Mouse (Mus musculus) gonadal fat pad, adult 2 months (tissue): Measurements from ENCODE around the gene Macrod2. TPM values are rescaled to one million over a fixed set of nuclear protein-coding genes. Genes with fewer than 3 reads are reported as not detected.
A peak's percentile ranks its signal among the peaks of the same experiment; 100 is the strongest.

Experiments
- DNase-seq: peaks from one replicate; pipeline ENCODE4 v3.0.0-alpha.2; 2012; ENCODE audit warnings: low read depth
- polyA plus RNA-seq: library from polyadenylated mRNA; depleted of rRNA; stranded (reverse); fragments of >200 nt; gene quantifications from 2 replicates; pipeline ENCODE4 v1.2.3, GENCODE M21; 2012

The Macrod2 gene
- polyA plus RNA-seq, 1 experiment, result 2.5 TPM

DNA sequence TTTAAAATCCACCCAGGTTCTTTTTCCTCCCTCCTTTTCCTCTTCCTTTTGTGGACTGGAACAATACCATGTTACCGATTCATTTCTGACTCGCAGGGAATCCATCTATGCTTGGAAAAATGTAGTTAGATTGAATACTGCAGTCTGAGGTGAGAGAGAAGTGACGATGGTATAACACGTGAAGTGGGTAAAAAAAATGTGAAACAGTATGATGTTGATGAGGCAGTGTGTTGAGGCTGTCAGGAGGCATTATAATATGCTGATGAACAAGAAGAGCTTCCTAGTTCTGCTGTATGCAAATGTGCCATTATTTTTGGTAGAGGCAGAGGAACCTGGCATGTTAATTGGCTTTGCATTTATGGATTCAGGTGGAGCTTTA, 662.3 kb downstream of the Macrod2 start:
- no peak for DNase-seq

- no peak for DNase-seq
Measured at GRCm38 (mm10) chr2:141073981-141074855, 679.1 kb downstream of the Macrod2 start.

GRCm38 (mm10) chr2:141078221-141078620, 683.1 kb downstream of the Macrod2 start:
- no peak for DNase-seq

- DNase-seq, result no peak
Measured at GRCm38 (mm10) chr2:141091320-141091719, 696.2 kb downstream of the Macrod2 start.

- no peak for DNase-seq
Measured at GRCm38 (mm10) chr2:141117579-141117978, 722.5 kb downstream of the Macrod2 start.

DNA sequence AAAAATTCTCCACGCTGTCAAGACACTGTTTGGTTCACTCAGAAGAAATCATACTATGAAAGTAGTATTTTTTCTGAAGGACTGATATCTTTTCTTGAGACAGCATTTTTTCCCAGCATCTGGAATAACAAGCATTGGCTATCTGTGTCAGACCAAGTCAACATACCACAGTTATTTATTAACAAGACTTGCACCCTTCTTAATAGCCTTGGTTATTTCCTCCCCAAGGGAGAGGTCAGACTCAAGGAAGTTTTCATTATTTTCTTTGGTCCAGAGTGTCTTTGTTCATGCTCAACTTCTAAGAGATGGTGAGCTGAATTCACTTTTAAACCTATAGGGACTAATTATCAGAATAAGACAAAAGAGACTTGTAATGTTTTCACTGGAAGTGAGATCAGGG, 728.8 kb downstream of the Macrod2 start:
- no peak for DNase-seq

DNA sequence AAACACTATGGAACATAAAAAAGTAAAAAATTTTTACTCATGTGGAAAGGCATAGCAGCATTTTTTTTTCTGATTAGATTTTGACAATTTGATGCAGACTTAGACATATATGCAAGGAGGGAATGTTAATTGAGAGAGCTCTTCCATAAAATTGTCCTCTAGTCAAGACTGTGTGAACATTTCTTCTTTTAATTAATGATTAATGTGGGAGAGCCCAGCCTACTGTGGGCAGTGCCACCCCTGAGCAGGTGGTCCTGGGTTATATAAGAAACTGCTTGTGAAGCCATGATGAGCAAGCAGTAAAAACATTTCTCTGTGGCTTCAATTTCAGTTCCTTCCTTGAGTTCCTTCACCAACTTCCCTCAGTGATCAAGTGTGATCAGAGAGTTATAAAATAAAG, 730.5 kb downstream of the Macrod2 start:
- no peak for DNase-seq

GRCm38 (mm10) chr2:141142266-141142665, 747.2 kb downstream of the Macrod2 start:
- DNase-seq, result no peak

DNA sequence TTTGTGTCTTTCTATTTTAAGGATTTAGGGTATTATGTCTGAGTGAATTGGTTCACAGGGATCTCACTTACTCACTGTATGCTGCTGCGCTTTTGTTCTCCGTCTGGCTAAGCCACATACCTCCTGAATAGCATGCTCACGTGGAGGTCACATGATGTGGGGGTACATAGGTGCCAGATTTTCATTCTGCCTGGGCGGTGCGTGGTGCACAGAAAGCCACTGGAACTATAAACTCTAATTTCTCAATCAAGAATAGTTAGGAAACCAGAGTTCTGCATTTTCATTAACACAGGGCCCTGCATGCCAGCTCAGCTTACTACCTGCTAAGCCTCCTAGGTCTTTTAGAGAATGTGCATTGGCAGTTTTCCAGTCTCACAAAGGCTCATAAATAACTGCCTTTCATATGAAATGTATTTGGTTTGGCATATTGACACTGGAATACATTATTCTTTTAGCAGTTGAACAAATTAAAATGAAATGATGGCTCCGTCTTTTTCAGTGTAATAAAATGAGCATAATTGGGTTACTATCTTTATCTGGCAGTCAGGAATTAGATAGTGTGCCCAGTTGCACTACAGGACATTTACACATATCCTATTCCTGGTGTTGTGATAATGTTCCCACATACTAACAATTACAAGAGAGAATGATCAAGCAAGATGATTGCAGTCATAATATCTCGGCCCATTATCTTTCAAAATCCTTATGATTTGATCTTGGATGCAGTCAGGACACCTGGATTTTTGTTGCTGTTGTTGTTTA, 757.1 kb downstream of the Macrod2 start:
- DNase-seq, result peak; percentile 54

- DNase-seq, result no peak
Measured at GRCm38 (mm10) chr2:141155972-141156371, 760.9 kb downstream of the Macrod2 start.

- DNase-seq, result no peak
Measured at GRCm38 (mm10) chr2:141156979-141157593, 762.0 kb downstream of the Macrod2 start.

- no peak for DNase-seq
Measured at GRCm38 (mm10) chr2:141158161-141158560, 763.1 kb downstream of the Macrod2 start.

GRCm38 (mm10) chr2:141163918-141164317, 768.8 kb downstream of the Macrod2 start:
- DNase-seq, result no peak

DNA sequence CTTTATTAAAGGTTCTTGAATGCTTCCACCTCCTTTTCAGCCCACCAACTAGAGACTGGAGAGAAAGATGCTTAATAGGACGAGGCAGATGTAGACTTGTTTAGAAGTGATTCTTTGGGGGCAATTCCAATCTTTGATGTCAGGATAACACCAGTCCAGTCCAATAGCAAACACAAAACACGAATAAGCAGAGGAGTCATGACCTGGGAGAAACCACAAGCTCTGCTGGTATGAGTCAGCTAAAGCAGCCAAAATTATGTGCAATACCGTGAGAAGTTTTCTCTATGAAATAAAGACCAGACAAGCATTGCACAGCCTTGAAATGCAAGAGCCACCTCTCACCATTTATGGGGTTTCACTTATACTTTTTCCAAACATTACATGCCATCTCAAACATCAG, 774.5 kb downstream of the Macrod2 start:
- DNase-seq, result no peak

GRCm38 (mm10) chr2:141173167-141173566, 778.1 kb downstream of the Macrod2 start:
- DNase-seq, result no peak

DNA sequence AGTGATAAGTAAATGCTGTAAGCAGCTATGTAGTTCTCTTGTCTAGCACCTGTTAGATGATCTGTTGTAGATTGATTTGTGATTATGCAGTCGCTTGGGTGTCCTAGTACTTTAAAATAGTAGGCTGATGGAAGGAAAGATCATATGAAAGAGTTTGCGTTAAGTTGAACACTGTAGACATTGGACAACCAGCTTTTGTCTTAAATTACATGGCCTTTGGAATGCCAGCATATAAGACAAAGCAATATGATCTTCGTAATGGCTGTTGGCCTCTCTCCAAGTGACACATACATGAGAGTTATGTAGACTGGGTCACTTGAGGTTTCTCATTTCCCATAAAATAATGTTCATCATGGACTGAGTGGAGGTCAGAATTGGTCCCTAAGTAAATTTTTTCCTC, 778.5 kb downstream of the Macrod2 start:
- DNase-seq, result no peak

DNA sequence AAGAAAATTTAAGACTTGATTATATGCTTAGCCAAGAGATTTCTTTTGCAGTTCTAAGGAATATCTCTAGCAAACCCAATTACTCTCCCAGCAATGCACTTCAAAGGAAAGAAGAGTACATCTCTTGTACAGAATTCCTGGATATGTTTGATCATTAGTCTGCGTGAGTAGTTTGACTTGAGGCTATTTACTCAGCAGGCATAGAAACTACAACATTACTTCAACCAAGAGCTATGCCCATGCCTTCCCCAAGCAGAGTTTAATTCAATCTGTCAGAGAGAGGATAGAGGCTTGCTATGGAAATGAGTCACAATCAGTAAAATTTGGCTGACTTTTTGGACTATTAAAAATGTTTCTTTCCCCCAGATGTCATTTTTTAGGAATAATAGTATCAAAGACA, 785.5 kb downstream of the Macrod2 start:
- DNase-seq, result no peak

- no peak for DNase-seq
Measured at GRCm38 (mm10) chr2:141182034-141182759, 787.1 kb downstream of the Macrod2 start.

DNA sequence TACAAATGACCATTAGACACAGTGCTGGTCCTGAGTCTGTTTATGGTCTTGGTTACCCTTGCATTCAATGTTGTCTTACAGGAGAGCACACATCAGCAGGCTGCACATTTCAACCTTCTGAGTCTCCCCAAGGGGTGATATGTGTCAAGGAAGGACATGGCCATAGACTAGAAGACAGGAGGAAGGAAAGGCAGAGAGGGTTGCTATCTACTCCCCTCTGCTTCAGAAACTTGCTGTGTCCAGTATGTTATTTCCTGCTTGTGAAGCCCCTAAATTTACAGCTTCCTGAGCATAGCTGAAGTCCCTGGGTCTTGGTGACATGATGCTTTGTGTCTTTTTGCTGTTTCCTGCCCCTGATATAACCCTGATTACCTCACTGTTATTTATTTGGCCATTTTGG, 799.4 kb downstream of the Macrod2 start:
- DNase-seq, result no peak

DNA sequence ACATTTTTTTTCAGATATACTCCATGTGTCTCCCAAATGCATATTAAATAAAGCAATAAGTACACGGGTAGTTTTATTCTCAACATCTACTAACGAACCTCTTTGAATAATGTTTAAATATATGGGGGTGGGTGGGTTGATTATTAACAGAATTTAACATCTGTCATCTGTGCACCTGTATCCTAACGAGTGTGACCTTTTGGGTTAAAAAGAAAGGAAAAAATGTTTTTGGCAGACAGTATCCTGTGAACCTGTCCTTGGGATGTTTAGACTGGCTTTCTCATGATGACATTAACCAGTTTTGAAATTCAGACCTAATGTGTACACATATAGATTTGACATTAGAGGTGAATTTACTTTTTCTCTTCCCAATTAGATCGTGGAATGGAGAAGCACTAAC, 805.4 kb downstream of the Macrod2 start:
- DNase-seq, result no peak

DNA sequence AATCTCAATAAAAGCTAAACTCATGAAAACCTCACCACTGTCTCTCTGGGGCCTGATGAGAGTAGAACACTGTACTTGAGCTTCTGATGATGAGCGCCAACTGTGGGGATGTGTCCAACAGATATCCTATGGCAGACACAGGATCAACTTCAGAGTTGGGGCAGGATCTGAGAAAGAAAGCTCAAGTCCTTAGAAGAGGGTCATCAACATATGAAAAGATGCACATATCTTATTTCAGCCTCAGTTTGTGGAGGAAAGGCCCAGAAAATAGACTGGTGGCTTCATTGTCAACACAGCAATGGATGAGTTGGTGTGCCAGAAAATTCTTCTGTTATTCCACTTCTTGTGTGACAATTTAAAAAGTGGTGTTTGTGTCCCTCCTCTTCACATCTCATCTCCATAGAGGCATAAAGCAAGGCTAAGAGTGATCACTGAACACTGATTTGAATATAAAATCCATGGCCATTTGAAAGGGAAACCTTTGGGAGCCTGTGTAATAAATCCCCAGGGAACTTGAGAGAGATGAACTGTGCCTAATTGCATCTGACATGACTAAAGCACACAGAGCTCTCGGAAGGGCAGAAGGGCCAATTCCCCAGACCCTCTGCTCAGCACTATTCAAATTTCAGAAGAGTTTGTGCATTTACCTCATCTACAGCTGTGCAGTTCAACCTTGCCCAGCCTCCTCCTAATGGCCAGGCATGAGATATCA, 806.4 kb downstream of the Macrod2 start:
- no peak for DNase-seq
